In genomic region chr15:95907337-95907736, GRCm38 (mm10) we compare ENCODE assay signal across 8 mouse cellular contexts.
A peak's percentile ranks its signal among the peaks of the same experiment; 100 is the strongest.
DNase-seq lines count a peak whose midpoint lies in the region; ATAC-seq lines count a peak whose summit lies in the region.

No protein-coding gene starts in this region.

- H3K4me1 ChIP-seq in limb, embryonic 11.5 days (ENCODE audit: control insufficient read depth, insufficient read depth, low read length), result no peaks in the 10 kb centered on the region
- peaks cover 10% of the 10 kb centered on the region for H3K4me1 ChIP-seq in limb, embryonic 10.5 days
- H3K4me1 ChIP-seq in intestine, embryonic 15.5 days (replicated peaks), result peaks cover 28% of the 10 kb centered on the region
- H3K4me1 ChIP-seq in midbrain, embryonic 14.5 days (ENCODE audit: control insufficient read depth, insufficient read depth, low read length), result peaks cover 7% of the 10 kb centered on the region; the same call in 1 of the 2 replicates

- H3K36me3 ChIP-seq in limb, embryonic 11.5 days (ENCODE audit: control insufficient read depth, insufficient read depth, low read length), result no peaks in the 10 kb centered on the region
- peaks cover 5% of the 10 kb centered on the region for H3K36me3 ChIP-seq in limb, embryonic 10.5 days
- no peaks in the 10 kb centered on the region for H3K36me3 ChIP-seq in intestine, embryonic 15.5 days
- H3K36me3 ChIP-seq in midbrain, embryonic 14.5 days (ENCODE audit: control insufficient read depth, insufficient read depth, low read length), result no peaks in the 10 kb centered on the region

- no peak for DNase-seq in limb, embryonic 11.5 days (ENCODE audit: low spot score)
- DNase-seq in limb, embryonic 10.5 days (ENCODE audit: low spot score), result no peak
- DNase-seq in gastrocnemius, adult 18-20 months (ENCODE audit: low spot score), result peak; percentile 84
- DNase-seq in left cerebral cortex, postnatal 36 days (ENCODE audit: low spot score in 2 of 2), result peak; percentile 53 to 54
- peak; percentile 32 for DNase-seq in right cerebral cortex, postnatal 14 days
- DNase-seq in neural tube, embryonic 10.5 days (ENCODE audit: extremely low spot score, low spot score), result no peak
- no peak for DNase-seq in midbrain, embryonic 14.5 days

- H3K4me2 ChIP-seq in limb, embryonic 11.5 days (ENCODE audit: low read depth, severe bottlenecking), result 0 out of 2 replicates have a peak overlapping the region, but pooled peaks have one; percentile 10
- H3K4me2 ChIP-seq in intestine, embryonic 15.5 days (replicated peaks), result no peak overlapping the region
- H3K4me2 ChIP-seq in midbrain, embryonic 14.5 days (ENCODE audit: low read length), result no peak overlapping the region

- intact Hi-C loops in left cerebral cortex, postnatal 36 days (cut with DNase I), result no loop called here

- ATAC-seq in limb, embryonic 11.5 days (ENCODE audit: insufficient number of reproducible peaks, low FRiP score, low TSS enrichment, low read depth), result no peak
- ATAC-seq in intestine, embryonic 15.5 days, result no peak
- ATAC-seq in midbrain, embryonic 14.5 days (ENCODE audit: low FRiP score, low TSS enrichment), result no peak

- WGBS in limb, embryonic 11.5 days, result 83% methylated on average over 10 of the region's 10 CpGs
- WGBS in limb, embryonic 10.5 days, result 85% methylated on average over 10 of the region's 10 CpGs
- 62% methylated on average over 10 of the region's 10 CpGs for WGBS in intestine, embryonic 15.5 days
- WGBS in midbrain, embryonic 14.5 days, result 80% methylated on average over 10 of the region's 10 CpGs

- no peaks in the 10 kb centered on the region for H3K27me3 ChIP-seq in limb, embryonic 11.5 days (ENCODE audit: control insufficient read depth, insufficient read depth, low read length)
- no peaks in the 10 kb centered on the region for H3K27me3 ChIP-seq in limb, embryonic 10.5 days (ENCODE audit: low read depth, poor library complexity, severe bottlenecking)
- no peaks in the 10 kb centered on the region for H3K27me3 ChIP-seq in intestine, embryonic 15.5 days (replicated peaks)
- no peaks in the 10 kb centered on the region for H3K27me3 ChIP-seq in midbrain, embryonic 14.5 days (ENCODE audit: control insufficient read depth, insufficient read depth, low read length)

- no peak overlapping the region for H3K27ac ChIP-seq in limb, embryonic 11.5 days (replicated peaks; ENCODE audit: low read depth, low read length)
- H3K27ac ChIP-seq in limb, embryonic 10.5 days, result no peak overlapping the region
- peak overlapping the region; percentile 45; the same call in 1 of the 2 replicates for H3K27ac ChIP-seq in intestine, embryonic 15.5 days
- H3K27ac ChIP-seq in midbrain, embryonic 14.5 days (replicated peaks; ENCODE audit: low read depth, low read length), result no peak overlapping the region

- no peaks in the 10 kb centered on the region for H3K9me3 ChIP-seq in limb, embryonic 11.5 days (ENCODE audit: control insufficient read depth, low read length)
- H3K9me3 ChIP-seq in limb, embryonic 10.5 days (replicated peaks), result no peaks in the 10 kb centered on the region
- no peaks in the 10 kb centered on the region for H3K9me3 ChIP-seq in intestine, embryonic 15.5 days
- H3K9me3 ChIP-seq in midbrain, embryonic 14.5 days (ENCODE audit: control insufficient read depth, low read length), result no peaks in the 10 kb centered on the region

- H3K4me3 ChIP-seq in limb, embryonic 11.5 days (ENCODE audit: low read depth, low read length), result no peak overlapping the region
- no peak overlapping the region for H3K4me3 ChIP-seq in limb, embryonic 10.5 days
- no peak overlapping the region for H3K4me3 ChIP-seq in intestine, embryonic 15.5 days (replicated peaks)
- H3K4me3 ChIP-seq in midbrain, embryonic 14.5 days (replicated peaks; ENCODE audit: low read depth, low read length), result no peak overlapping the region

- no peak overlapping the region for H3K9ac ChIP-seq in limb, embryonic 11.5 days (ENCODE audit: low read length)
- no peak overlapping the region for H3K9ac ChIP-seq in intestine, embryonic 15.5 days
- no peak overlapping the region for H3K9ac ChIP-seq in midbrain, embryonic 14.5 days (replicated peaks; ENCODE audit: low read length)

Comparison
In these comparisons a context has a peak if more than half of its experiments do, and no peak if none do; other contexts are left out.
1. DNase-seq: peak in gastrocnemius, adult 18-20 months (single experiment), left cerebral cortex, postnatal 36 days (2 of 2) and right cerebral cortex, postnatal 14 days (single experiment); none in limb, embryonic 11.5 days (single experiment), limb, embryonic 10.5 days (single experiment), neural tube, embryonic 10.5 days (single experiment) and midbrain, embryonic 14.5 days (single experiment).